Mouse (Mus musculus) layer of hippocampus, adult 8-10 months (tissue): ENCODE results near the gene Spin4. TPM values are rescaled to one million over a fixed set of nuclear protein-coding genes. Genes with fewer than 3 reads are reported as not detected.
A peak's percentile ranks its signal among the peaks of the same experiment; 100 is the strongest.

Experiments used
- DNase-seq, 2 experiments: peaks; one replicate each; pipeline ENCODE4 v3.0.0; 2022; ENCODE audit warnings: low spot score in 2 of 2
- total RNA-seq, 4 experiments: library from RNA; stranded (reverse); gene quantifications; 2 replicates each; pipeline ENCODE4 v1.2.4; 2022

Spin4 gene
- total RNA-seq: under 1 TPM; 0.39 to 0.65 (median 0.54) TPM

DNA sequence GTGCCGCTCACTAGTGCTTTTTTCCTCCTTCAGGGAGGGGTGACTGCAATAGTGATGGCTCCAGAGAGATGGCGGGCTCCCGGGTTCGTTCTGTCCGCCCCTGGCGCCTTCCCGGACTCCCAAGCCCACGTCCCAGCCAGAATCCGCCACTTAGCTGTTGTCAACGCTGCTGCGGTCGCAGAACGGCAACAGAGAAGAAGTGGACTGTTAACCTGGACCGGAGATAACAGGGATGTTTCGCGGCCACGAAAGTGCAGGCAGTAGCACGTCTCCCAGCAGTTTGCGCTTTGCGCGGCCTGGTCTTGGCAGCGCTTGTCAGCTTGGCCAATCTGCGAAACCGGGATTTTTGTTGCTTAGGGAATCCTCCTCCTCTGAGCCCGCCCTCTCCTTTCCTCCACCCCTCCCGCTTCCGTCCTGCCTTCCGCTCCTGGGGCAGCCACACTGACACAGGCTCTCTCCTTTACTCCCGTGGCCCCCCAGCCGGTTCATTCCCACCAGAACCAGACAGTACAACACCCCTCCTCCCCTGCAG is at the start of gene Spin4:
Gene Spin4, minus strand, starts transcription at position 322 of the 532 bp plus-strand sequence.
- DNase-seq: peak; percentile 48 to 59

DNA sequence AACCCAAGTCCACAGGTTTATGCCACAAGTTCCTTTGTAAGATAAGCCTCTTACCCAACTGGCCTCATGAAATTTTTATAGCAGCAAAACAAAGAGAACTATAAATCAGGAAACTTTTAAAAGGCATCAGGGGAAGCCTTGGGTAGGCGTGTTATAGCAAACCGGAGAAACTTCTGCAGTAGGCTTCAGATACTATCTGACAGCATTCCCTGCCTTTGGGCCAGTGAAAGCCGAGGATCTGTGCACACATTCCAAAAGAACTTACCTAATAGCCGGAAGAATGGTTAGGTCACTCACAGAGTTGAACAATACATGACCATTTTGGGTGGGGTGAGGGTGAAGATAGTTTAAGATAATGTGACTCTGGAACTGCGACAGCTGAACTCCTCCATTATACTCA is 1.4 kb upstream of the Spin4 start:
- no peak for DNase-seq

DNA sequence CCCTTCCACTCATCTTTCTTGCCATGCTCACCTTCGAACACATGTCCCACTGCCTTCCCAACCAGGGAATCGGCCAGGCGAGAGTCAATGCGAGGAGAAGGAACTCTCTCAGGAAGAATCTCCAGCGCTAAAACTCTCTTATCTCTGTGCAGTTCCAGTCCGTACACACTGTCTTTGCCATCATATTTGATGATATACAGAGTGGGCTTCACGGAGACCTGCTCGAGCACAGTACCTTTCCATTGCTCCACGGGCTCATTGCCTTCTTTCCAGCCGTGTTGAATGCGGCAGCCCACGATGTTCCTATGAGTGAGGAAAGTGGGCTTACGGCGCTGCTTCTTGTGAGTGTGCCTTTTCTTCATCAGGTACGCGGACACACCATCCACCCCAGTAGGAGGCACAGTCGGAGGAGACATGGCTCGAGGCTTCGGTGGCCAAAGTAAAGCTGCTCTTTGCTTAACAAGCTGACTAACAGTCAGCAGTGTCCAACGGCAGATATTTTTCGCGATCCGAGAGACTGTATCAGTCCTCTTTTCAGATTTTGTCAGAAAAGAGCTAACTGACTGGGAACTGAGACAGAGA is 612 bp downstream of the Spin4 start:
- DNase-seq: peak in 1 of 2 experiments; percentile 11

DNA sequence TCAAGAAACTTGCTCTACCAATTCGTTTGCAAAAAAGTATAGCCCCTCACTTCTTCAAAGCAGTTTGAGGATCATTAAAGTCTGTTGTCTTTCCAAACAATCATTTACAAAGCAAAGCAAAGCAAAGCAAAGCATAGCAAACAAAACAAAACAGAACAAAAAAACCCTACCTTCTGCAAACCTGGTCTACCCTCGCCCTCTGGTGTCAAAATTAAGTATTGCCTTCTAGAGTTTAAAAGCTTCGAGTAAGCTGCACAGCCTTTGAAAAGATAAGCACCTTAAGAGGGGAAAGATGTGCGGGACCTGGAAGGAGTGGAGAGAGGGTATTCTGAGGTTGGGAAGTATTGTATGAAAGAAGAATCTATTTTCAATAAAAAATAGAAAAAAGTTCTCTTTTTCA is 14.4 kb downstream of the Spin4 start:
- no peak for DNase-seq

DNA sequence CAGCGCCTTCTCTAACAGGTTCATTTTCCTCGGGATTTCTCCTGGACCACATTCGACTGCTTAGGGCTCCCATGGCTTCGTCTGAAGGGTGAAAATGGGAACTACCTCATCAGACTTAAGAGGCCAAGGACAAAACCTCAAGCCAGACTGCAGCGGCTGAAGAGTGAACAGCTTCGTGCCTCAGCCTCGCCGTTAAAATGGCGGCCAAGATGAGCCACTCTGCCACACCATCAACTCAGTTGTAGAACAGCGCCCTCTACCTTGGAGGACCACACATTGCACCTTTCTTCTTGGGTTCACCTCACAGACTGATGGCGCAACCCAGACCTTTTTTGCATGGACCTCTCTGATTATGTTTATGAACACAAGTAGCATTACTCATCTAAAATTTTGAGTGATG is 27.6 kb downstream of the Spin4 start:
- no peak for DNase-seq

DNA sequence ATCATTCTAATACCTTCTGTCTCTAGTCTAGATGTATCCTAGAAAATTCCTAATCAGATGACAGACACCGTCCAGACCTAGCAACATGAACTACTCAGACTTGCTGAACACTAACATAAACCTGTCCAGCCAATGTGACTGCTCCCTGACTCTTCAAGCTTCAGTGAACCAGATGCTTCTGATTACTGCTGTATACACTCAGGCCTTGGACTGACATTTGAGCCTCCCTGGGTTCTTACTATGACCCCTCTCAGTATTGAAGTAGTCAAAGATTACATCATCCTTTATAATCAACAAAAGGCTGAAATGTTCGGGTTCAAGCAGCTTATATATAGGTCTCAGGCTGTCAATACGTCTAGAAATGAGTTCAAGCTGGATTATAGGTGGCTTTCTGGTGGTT is 32.4 kb downstream of the Spin4 start:
- no peak for DNase-seq

DNA sequence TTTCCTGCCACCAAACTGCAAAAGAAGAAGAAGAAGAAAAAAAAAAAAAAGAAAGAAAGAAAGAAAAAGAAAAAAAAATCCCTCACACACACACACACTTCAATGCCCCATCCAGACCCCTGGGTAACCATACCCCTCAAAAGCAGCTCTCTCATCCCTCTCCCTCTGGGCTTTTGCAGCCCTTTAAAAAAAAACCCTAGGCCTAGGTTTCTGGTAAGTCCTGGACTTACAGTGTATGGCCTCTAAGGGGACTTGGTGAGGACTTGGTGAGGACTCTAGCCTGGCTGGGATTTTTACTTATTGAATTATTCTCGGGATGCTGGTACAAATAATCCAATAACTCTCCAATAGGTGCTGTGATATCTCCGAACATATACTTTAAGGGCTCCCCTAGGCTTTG is 35.6 kb downstream of the Spin4 start:
- no peak for DNase-seq

DNA sequence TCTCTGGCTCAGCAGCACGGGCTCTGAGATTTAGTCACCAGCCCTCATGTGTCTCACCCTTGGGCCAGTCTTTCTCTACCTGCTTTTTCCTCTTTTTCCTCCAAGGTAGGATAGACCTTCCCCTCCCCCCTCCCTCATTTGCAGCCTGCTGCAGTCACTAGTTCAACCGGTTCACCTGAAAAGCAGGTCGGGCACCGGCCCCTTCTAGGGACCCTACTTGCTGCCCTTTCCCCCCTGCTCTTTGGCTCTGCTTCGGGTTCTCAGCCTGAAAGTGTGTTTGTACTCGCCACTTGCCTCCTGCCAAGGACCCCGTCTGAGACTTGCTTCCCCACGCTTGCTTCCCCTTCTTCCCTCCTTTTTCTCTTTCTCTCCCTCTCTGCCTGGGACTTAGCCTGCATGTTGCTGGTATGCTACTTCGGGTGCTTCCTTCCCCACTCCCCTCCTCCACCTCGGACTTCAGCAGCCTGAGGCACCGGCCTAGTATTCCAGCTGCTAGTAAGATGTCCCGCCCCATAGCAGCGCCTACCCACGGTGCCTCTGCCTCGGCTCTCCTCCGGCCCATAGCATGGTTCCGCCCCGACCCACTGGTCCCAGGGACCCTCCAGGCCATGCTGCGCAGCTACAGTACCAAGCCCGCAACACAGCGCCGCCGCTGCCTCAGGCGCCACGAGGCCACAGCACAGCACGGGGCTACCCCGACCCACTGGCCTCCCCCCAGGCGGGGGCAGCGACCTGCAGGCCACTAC is 36.2 kb downstream of the Spin4 start:
- DNase-seq: peak in 1 of 2 experiments; percentile 3

Other genes with a start within 250 kb of the Spin4 start
- 100 to 1,000 TPM; 260 to 274 (median 269) TPM for gene Arhgef9, start 170.2 kb upstream of the Spin4 start, total RNA-seq